Comparison of ENCODE assay signal across 12 mouse cellular contexts in genomic region chr17:56371029-56371660, GRCm38 (mm10). TPM values are rescaled to one million over a fixed set of nuclear protein-coding genes. Genes with fewer than 3 reads are reported as not detected.
DNase-seq lines count a peak whose midpoint lies in the region; ATAC-seq and TF ChIP-seq lines count a peak whose summit lies in the region.
"Had no signal": no experiment of that assay in that cellular context is flagged by ENCODE, and none has a peak within 500 bp of the region (broad histone marks: within the 10 kb centered on the region; RNA-seq: fewer than 3 reads in every experiment).

No protein-coding gene starts in this region.

- intact Hi-C loops in gastrocnemius, adult 2 months (cut with DNase I): no loop called here

- TF ChIP-seq EP300 in lung, postnatal 0 days (IDR thresholded peaks at IDR 0.05): no peak

- no peak overlapping the region for H3K4me2 ChIP-seq in lung, postnatal 0 days (replicated peaks; ENCODE audit: low read depth, low read length)
- H3K4me2 ChIP-seq: liver, embryonic 13.5 days had no signal

- H3K27ac ChIP-seq in gastrocnemius, adult 2 months: peak overlapping the region; percentile 40
- no peak overlapping the region for H3K27ac ChIP-seq in lung, postnatal 0 days (ENCODE audit: low read length)
- H3K27ac ChIP-seq: liver, embryonic 13.5 days had no signal

- H3K9me3 ChIP-seq in lung, postnatal 0 days (ENCODE audit: low read length): no peaks in the 10 kb centered on the region
- H3K9me3 ChIP-seq: liver, embryonic 13.5 days had no signal

- no peak overlapping the region for H3K9ac ChIP-seq in lung, postnatal 0 days (replicated peaks; ENCODE audit: low read depth)
- H3K9ac ChIP-seq: liver, embryonic 13.5 days had no signal

- no peaks in the 10 kb centered on the region for H3K27me3 ChIP-seq in lung, postnatal 0 days (replicated peaks; ENCODE audit: insufficient read depth, low read length)
- H3K27me3 ChIP-seq: liver, embryonic 13.5 days had no signal

- peak; percentile 60 for ATAC-seq in frontal cortex, adult (ENCODE audit: low TSS enrichment)
- no peak for ATAC-seq in lung, postnatal 0 days
- ATAC-seq in monocyte, adult 5-6 weeks (replicated peaks; ENCODE audit: insufficient number of reproducible peaks, low FRiP score, low TSS enrichment, poor library complexity, severe bottlenecking): no peak

- H3K4me3 ChIP-seq in gastrocnemius, adult 2 months: no peak overlapping the region
- no peak overlapping the region for H3K4me3 ChIP-seq in lung, postnatal 0 days (ENCODE audit: low read depth, low read length)
- H3K4me3 ChIP-seq: liver, embryonic 13.5 days had no signal

- no peak for TF ChIP-seq CTCF in gastrocnemius, adult 2 months (IDR thresholded peaks at IDR 0.05)
- no peak for TF ChIP-seq CTCF in lung, postnatal 0 days (IDR thresholded peaks at IDR 0.05)

- 88% methylated on average over 15 of the region's 15 CpGs for WGBS in lung, postnatal 0 days

- no peak for DNase-seq in gastrocnemius, adult 2 months
- no peak for DNase-seq in gastrocnemius, adult 8-10 months (ENCODE audit: low spot score in 2 of 2)
- peak; percentile 79 for DNase-seq in left cerebral cortex, adult 11 months (ENCODE audit: low spot score)
- peak; percentile 46 for DNase-seq in retina, postnatal 7 days (ENCODE audit: low read depth, low spot score)
- no peak for DNase-seq in lung, postnatal 0 days (ENCODE audit: low spot score)
- DNase-seq in adrenal gland, postnatal 10 days: no peak
- DNase-seq: cerebellum, adult 2 months; gastrocnemius, postnatal 10 days; kidney, adult 8-10 months; liver, embryonic 13.5 days had no signal

- H3K4me1 ChIP-seq in lung, postnatal 0 days (ENCODE audit: insufficient read depth, low read depth, low read length): no peaks in the 10 kb centered on the region

- peaks cover 10% of the 10 kb centered on the region for H3K36me3 ChIP-seq in lung, postnatal 0 days (ENCODE audit: insufficient read depth, low read length)

RNA-seq across cellular contexts. Expression of gene Kdm4b, which starts 45.3 kb away (rescaled TPM):
- 10 to 100 TPM; 25.6 to 27.3 TPM for total RNA-seq in gastrocnemius, adult 2 months (2021)
- 10 to 100 TPM; 22.2 to 26.4 (median 22.8) TPM for total RNA-seq in gastrocnemius, adult 8-10 months (2022)
- 19.7 and 22.4 TPM in 2 replicates for polyA plus RNA-seq in lung, postnatal 0 days (2015; fragmentation: Nextera tagmentation; extraction: Ambion mirVana)
- total RNA-seq in monocyte, adult 5-6 weeks (2017): 8.0 to 17.3 TPM (median 10.3 TPM) in 3 replicates
- total RNA-seq in adrenal gland, postnatal 10 days (2021): 10 to 100 TPM; 35.0 to 41.8 TPM

Comparison
In these comparisons a context has a peak if more than half of its experiments do, and no peak if none do; other contexts are left out.
1. DNase-seq: peak in left cerebral cortex, adult 11 months (single experiment) and retina, postnatal 7 days (single experiment); none in gastrocnemius, adult 2 months (single experiment), gastrocnemius, adult 8-10 months (0 of 2), lung, postnatal 0 days (single experiment) and adrenal gland, postnatal 10 days (single experiment).